Mouse (Mus musculus): ENCODE results near the gene Cmah.

Cmah gene

GRCm38 (mm10) chr13:24327201-24327600 lies at the start of gene Cmah:
TSS of gene Cmah (plus strand) at chr13:24327404.
- no peak for DNase-seq (ENCODE audit: low read depth)

GRCm38 (mm10) chr13:24279407-24279761 lies 47.8 kb upstream of the Cmah start:
- no peak for DNase-seq (ENCODE audit: low read depth)

GRCm38 (mm10) chr13:24279762-24280438 lies 47.3 kb upstream of the Cmah start:
- DNase-seq (ENCODE audit: low read depth), result peak; percentile 53

- peak; percentile 87 for DNase-seq (ENCODE audit: low read depth)
These were observed 46.5 kb upstream of the Cmah start, which contains the start of gene Carmil1 for GRCm38 (mm10) chr13:24280439-24281431. TSS of gene Carmil1 (minus strand) at chr13:24280795.

- peak; percentile 46 for DNase-seq (ENCODE audit: low read depth)
These were observed 39.8 kb upstream of the Cmah start for GRCm38 (mm10) chr13:24287381-24287780.

- peak; percentile 76 for DNase-seq (ENCODE audit: low read depth)
These were observed 30.0 kb upstream of the Cmah start for GRCm38 (mm10) chr13:24297252-24297651.

GRCm38 (mm10) chr13:24305486-24305885 lies 21.7 kb upstream of the Cmah start:
- DNase-seq (ENCODE audit: low read depth), result no peak

GRCm38 (mm10) chr13:24306248-24306647 lies 21.0 kb upstream of the Cmah start:
- DNase-seq (ENCODE audit: low read depth), result no peak

GRCm38 (mm10) chr13:24311011-24311940 lies 15.9 kb upstream of the Cmah start:
- no peak for DNase-seq (ENCODE audit: low read depth)

- peak; percentile 36 for DNase-seq (ENCODE audit: low read depth)
These were observed 10.6 kb upstream of the Cmah start for GRCm38 (mm10) chr13:24316563-24316962.

- DNase-seq (ENCODE audit: low read depth), result peak; percentile 66
These were observed 8.6 kb upstream of the Cmah start for GRCm38 (mm10) chr13:24318618-24319017.

GRCm38 (mm10) chr13:24321313-24321712 lies 5.9 kb upstream of the Cmah start:
- DNase-seq (ENCODE audit: low read depth), result no peak

- DNase-seq (ENCODE audit: low read depth), result no peak
These were observed 1.0 kb downstream of the Cmah start for GRCm38 (mm10) chr13:24328036-24328817.

GRCm38 (mm10) chr13:24330128-24330527 lies 2.9 kb downstream of the Cmah start:
- peak; percentile 14 for DNase-seq (ENCODE audit: low read depth)

- no peak for DNase-seq (ENCODE audit: low read depth)
These were observed 3.8 kb downstream of the Cmah start for GRCm38 (mm10) chr13:24330836-24331523.

GRCm38 (mm10) chr13:24332537-24332936 lies 5.3 kb downstream of the Cmah start:
- peak; percentile 21 for DNase-seq (ENCODE audit: low read depth)

- no peak for DNase-seq (ENCODE audit: low read depth)
These were observed 9.6 kb downstream of the Cmah start for GRCm38 (mm10) chr13:24336818-24337217.

- peak; percentile 41 for DNase-seq (ENCODE audit: low read depth)
These were observed 10.7 kb downstream of the Cmah start for GRCm38 (mm10) chr13:24337874-24338273.

- DNase-seq (ENCODE audit: low read depth), result peak; percentile 74
These were observed 11.2 kb downstream of the Cmah start for GRCm38 (mm10) chr13:24338343-24338861.

- no peak for DNase-seq (ENCODE audit: low read depth)
These were observed 12.7 kb downstream of the Cmah start for GRCm38 (mm10) chr13:24339907-24340306.

All from NIH3T3 (cell line).